Mouse (Mus musculus) heart, postnatal 4 days (tissue): ENCODE results near the gene Pkn1. TPM values are rescaled to one million over a fixed set of nuclear protein-coding genes. Genes with fewer than 3 reads are reported as not detected.
A peak's percentile ranks its signal among the peaks of the same experiment; 100 is the strongest.

Experiments used
- DNase-seq: peaks from one replicate; pipeline ENCODE4 v3.0.0; 2021
- total RNA-seq, 2 experiments: library from RNA; stranded (reverse); gene quantifications; 2 replicates each; pipeline ENCODE4 v1.2.3; 2021

Pkn1 gene
- total RNA-seq, 2 experiments from 2014 or later: 52.7 to 53.4 TPM

DNA sequence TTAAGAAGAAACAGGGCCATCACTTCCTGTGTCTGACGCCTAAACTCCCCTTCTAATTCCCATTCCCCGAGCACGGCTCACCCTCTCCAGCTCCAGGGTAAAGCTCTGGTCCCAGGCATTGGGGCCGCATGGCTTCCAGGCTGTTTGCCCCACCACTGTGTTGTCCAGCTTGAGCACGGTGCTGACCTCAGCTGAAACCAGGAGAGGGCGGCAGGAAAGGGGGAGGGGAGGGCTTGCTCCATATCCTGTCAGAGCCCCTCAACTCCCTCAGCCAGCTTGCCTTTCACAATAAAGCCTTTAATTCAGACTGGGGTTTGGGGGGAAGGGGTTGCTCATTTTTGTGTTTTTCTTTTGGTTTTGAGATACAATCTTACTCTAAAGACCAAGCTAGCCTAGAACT, 17.9 kb downstream of the Pkn1 start:
- DNase-seq: no peak

DNA sequence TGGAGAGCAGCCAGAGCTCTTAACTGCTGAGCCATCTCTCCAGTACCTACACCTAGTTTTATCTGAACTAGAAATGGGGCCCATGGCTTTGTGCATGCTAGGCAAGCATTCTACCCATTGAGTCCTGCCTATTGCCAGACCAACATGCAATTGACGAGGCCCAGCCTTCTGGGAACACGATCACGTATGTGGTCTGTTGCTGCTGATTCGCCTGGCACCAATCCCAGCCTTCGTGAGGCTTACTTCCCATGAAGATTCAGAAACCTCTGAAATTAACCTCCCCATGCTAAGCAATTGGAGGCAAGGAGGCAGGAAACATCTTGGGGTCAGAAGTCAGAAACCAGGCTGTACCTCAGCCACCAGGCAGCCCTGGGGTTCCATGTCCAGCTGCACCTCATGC, 18.4 kb downstream of the Pkn1 start:
- no peak for DNase-seq

DNA sequence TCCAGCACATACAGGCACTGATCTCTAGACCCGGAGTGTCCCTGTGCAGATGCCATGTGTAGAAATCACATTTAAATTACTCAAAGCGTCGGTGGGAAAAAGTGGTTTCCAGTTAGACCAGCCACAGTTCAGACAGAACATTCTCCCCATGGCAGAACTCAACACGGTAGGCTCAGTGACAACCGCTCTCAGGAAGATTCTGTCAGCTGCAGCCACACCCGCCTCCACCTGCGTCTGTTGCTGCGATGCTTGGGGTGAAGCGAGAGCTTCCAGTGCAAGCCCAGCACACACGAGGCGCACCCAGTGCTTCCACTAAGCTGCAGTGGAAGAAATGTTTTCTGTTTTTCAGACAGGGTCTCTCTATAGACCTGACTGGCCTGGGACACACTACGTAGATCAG, 19.1 kb downstream of the Pkn1 start:
- DNase-seq: no peak

DNA sequence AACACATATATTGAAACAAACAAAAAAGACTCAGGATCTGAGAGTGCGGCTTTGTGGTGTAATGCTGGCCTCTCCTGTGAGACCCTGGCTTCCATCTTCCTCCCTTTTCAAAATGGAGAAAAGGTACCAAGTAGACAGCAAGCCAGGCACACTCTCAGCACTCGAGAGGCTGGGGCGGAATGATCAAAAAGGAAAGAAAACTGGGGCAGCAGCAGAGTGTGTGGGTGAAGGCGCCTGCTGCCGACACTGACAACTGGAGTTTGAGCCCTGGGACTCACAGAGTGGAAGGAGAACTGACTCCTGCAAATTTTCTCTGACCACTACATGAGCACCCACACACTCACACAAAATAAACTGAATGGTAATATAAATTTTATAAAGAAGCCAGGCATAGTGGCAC, 24.5 kb downstream of the Pkn1 start:
- no peak for DNase-seq

- no peak for DNase-seq
These were observed 26.0 kb downstream of the Pkn1 start for GRCm38 (mm10) chr8:83672936-83673335.

DNA sequence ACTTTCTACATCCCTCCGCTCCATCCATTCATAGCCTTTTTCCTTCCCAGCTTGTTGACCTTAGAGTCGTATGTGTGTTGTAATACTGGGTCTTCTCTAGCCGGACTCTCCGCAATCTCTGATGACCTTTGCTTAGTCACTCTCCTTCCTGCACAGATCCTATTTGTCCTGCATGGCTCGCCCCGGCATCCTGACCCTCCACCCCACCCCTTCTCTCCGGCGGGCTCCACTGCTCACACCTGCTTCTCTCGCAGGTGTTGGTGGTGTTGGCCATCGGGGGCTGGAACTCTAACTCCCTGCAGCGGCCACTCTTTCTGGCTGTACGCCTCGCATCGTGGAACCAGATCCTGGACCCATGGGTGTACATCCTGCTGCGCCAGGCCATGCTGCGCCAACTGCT, 30.0 kb downstream of the Pkn1 start:
- no peak for DNase-seq

DNA sequence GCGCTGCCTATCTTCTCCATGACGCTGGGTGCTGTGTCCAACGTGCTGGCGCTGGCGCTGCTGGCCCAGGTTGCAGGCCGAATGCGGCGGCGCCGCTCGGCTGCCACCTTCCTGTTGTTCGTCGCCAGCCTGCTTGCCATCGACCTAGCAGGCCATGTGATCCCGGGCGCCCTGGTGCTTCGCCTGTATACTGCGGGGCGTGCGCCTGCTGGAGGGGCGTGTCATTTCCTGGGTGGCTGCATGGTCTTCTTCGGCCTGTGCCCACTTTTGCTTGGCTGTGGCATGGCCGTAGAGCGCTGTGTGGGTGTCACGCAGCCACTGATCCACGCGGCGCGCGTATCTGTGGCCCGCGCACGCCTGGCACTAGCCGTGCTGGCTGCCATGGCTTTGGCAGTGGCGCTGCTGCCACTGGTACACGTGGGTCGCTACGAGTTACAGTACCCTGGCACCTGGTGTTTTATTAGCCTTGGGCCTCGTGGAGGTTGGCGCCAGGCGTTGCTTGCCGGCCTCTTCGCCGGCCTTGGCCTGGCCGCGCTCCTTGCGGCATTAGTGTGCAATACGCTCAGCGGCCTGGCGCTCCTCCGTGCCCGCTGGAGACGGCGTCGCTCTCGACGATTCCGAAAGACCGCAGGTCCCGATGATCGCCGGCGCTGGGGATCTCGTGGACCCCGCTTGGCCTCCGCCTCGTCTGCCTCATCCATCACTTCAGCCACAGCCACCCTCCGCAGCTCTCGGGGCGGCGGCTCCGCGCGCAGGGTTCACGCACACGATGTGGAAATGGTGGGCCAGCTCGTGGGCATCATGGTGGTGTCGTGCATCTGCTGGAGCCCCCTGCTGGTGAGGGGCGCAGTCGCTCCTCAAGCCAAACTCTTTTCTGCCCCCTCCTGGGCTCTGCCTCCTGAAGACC, 30.7 kb downstream of the Pkn1 start:
- DNase-seq: peak; percentile 79

DNA sequence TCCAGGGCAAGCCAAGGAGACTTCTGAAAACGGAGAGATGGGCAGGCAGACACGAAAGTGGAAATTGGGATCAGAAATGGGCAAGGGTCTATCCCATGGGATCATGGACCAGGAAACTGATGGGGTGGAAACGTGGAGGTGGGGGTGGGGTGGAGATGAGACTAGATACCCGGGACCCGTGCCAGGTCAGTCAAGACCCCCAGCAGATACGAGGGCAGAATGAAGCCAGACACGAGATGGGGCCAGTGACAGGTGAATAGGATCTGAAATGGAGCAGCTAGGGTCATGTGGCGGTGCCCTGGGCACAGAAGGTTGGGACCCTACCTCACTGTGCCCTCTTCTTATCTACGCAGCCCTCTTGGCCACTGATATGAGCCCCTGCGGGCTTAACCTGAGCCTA, 31.5 kb downstream of the Pkn1 start:
- DNase-seq: no peak

- no peak for DNase-seq
These were observed 32.1 kb downstream of the Pkn1 start for GRCm38 (mm10) chr8:83666866-83667234.

DNA sequence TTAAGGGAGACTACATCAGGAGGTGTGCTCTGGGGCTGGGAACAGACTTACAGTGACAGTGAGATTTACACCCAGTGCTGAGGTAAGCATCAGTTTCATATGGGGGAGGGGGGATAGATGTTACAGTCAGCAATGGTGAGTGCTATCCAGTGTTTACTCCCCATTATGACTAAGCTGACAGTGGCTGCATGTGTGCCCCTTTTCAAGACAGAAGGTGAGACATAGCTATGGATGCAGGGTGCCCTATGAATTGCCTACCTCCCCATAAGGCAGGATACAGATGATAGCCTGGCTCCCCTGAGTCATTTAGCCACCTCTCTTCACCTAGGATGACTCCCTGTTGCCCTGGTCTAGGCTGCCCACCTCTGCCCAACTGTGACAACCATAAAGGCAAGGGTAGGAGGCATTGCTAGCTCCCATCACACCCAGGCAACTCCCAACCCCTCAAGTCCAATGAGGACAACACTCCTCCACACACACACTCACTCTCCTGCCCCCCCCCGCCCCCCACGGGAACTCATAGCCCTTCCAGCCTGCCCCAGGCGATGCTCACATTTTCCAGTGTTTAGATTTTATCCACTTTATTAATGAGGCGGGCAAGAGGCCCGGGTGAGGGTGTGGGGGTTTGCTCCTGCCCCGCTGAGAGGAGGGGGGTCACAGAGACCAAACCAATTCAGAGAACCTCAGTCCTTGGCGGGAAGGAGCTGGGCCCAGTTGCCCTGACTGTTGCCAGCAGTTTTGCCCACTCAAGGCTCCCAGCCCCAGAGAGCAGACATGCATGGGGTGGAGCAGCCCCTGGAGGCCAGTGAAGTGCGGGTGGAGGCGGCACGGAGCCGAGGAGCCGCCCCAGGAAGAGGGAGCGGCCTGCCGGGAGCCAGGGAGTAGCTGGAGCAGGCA, 32.8 kb downstream of the Pkn1 start, which contains the start of gene Ptger1:
Gene Ptger1 (plus strand): TSS at position 710 of the 897 bp plus-strand sequence.
- DNase-seq: peak; percentile 72

DNA sequence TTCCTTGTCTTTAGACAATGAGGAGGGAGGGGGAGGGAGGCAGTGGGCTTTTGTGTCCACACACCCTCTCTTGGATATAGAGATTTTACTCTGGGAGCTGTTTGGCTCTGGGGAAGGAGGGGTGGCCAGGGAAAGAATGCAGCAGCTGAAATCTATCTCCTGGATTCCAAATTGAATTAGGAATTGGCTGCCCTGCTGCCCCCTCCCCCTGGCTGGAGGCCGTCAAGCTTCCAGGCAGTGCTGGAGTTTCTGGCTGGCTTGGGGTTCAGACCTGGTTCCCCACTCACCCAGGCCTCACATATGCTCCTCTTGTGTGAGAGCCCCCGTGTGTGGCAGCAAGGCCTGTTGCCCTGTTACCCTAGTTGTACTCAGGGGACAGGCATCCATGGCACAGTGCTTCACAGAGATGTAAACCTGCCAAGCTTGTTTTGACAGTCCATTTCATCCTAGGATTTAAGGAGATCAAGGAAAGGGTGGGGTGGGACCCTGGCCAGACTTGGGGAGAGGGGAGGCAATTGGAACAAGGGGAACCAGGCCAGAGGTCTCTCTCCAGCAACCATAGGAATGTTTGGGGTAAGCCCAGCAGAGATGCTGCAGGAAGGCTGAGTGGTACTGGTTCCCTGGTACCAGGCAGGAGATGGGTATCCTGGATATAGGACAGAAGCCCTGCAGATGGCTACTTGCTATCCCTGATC, 33.9 kb downstream of the Pkn1 start:
- DNase-seq: peak; percentile 64

GRCm38 (mm10) chr8:83664096-83664495, 34.9 kb downstream of the Pkn1 start:
- no peak for DNase-seq

DNA sequence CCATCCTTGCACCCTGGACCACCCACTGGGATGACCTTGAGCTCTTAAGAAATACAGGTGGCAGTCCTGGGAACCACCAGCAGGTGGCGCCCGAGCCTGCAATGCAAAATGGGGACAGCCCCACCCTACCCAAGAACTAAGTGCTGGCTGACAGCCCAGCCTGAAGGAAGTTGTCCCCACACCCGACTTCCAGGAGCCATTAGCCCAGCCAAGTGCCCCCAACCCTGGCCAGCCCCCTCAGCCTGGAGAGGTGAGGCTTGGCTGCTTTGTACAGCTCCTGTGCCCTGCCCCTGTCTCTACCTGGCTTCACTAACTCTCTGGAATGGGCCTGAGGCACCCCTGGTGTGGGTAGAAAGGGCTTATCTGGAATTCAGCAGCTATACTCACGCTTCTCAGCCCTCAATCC, 36.6 kb downstream of the Pkn1 start:
- DNase-seq: peak; percentile 95

DNA sequence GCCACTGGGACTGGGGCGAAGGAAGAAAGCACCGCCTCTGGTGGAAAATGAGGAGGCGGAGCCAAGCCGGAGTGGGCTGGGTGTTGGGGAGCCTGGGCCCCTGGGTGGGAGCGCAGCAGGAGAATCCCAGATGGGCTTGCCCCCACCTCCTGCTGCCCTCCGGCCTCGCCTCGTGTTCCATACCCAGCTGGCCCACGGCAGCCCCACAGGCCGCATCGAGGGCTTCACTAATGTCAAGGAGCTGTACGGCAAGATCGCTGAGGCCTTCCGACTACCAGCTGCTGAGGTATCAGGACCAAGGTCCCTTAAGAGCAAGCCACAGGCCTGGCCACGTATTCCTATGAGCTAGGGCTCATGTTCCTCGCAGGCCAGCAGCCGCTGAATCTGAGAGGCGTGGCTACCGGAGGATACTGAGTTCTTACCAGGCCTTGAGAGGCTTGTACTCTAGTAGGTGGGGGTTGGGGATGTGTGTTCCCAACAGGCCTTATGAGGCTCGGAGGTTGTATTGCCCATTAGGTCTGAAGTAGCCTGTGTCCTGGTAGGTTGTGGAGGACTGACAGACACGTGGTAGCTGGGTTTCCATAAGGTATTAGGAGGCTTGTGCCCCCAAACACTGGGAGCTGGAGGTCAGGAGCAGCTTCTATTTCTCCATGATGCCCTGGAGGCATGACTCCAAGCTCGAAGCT, 37.8 kb downstream of the Pkn1 start:
- DNase-seq: no peak

- no peak for DNase-seq
These were observed 38.4 kb downstream of the Pkn1 start for GRCm38 (mm10) chr8:83660545-83660944.

- no peak for DNase-seq
These were observed 42.3 kb downstream of the Pkn1 start for GRCm38 (mm10) chr8:83656484-83657246.

DNA sequence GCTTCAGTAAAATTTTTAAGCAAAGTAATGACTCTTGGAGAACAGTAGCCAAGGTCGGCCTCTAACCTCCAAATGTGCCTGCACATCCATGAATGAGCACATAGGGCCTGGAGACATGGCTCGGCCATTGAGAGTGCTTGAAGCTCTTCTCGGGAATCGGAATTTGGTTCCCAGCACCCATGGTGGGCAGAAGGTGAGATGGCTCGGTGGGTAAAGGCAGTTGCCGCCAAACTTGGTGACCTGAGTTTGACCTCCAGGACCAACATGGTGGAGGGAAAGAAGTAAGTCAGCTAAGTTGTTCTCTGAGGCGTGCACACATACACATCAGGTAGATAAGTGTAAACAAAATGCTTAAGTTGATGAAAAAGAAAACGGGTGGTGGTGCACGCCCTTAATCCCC, 42.9 kb downstream of the Pkn1 start:
- DNase-seq: no peak

DNA sequence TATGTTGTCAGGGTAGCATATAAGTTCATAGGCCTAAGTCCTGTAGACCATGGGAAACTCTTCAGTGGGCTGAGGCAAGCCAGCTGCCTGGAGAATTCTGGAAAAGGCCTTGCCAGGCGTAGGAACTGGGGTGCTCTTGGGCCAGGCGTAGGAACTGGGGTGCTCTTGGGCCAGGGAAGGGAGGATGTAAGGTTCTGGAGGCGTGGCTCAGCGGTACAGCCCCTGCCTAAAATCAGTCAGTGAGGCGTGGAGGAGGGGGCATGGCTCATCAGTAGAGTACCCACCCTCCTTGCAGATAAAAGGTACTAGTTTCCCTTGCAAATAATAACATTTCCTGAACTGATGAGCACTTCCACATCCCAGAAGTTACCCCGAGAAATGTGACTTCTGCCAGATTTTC, 44.3 kb downstream of the Pkn1 start:
- no peak for DNase-seq

DNA sequence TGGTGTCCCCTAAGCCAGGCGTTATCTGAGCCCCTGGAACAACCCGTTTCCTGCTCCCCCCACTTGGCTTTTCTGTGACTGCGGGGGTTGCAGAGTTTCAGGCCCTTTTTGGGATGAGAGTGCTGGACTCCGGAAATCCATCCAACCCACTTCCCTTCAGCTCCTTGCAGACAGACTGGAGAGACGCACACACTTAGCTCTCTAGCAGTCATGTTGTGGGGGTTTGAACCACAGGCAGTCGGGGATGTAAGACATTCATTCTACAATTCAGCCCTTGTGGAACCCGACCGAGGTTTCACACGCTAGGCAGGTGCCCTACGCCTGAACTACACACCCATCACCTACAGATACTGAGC, 45.3 kb downstream of the Pkn1 start:
- no peak for DNase-seq

DNA sequence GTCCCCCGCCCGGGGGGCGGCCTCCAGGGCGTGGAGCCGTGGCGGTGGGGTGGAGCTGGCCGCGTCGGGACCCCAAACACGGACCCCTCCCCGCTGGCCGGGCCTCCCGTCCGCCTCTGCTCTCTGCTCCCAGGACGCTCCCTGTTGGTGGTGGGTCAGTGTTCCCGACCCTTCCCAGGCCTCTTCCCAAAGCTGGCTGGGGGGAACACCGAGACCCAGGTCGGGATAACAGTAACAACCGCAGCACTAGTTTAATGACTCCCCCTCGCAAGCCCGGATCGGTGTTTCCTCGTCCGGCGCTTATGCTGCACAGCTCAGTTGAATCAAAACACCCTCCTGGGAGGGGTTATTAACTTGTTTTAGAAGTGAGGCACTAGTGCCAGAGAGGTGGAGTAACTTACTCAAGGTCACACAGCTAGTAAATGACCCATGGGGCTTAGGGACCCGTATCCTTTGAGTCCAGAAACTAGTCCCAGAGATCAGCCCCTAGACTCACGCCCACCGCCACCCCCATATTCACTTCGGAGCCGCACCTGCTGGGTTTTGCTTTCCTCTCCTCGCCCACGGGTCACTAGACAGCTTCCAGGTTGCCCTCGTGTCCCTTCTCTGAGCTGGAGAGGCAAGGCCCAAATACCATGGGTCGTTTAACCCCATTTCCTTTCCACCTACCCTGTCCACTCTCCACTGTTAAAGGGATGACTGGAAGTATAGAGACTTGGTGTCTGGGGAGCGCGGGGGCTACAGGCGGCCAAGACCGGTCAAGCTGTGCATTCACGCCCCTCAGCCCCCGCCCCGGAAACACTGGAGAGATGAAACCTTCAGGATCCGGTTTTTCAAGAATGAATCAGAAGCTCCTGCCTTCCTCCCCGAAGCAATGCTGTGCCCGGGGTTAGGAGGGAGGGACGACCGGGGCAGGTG, 46.0 kb downstream of the Pkn1 start:
- DNase-seq: peak; percentile 55
